Mouse (Mus musculus): ENCODE data around the gene Dexi.
A peak's percentile ranks its signal among the peaks of the same experiment; 100 is the strongest.

Dexi gene

DNA sequence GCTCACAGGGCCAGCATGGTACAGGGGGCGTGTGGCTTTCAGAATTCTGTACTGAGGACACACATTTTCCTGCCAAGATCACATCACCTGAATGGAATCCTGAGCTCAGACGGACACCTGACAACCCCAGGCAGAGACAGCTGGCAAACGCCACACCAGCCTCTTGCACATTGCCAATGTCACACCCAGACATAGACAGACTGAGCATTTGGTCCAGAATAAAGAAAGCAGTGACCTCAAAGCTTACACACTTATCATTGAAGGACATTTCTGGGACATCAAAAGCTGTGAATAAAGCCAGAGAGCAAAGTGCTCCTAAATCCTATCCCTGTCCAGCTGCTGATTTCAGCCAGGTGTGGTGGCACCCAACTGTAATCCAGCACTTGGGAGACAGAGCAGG, 5.9 kb downstream of the Dexi start:
- no peak for DNase-seq

- no peak for DNase-seq
These were observed 6.5 kb downstream of the Dexi start for GRCm38 (mm10) chr16:10536323-10536722.

GRCm38 (mm10) chr16:10534567-10534966, 8.3 kb downstream of the Dexi start:
- peak; percentile 28 to 47 for DNase-seq

- DNase-seq = no peak
These were observed 9.1 kb downstream of the Dexi start for GRCm38 (mm10) chr16:10533781-10534180.

GRCm38 (mm10) chr16:10530179-10530578, 12.7 kb downstream of the Dexi start:
- DNase-seq = no peak

GRCm38 (mm10) chr16:10528382-10528781, 14.5 kb downstream of the Dexi start:
- no peak for DNase-seq

- DNase-seq = no peak
These were observed 15.7 kb downstream of the Dexi start for GRCm38 (mm10) chr16:10527046-10527644.

GRCm38 (mm10) chr16:10525610-10525980, 17.3 kb downstream of the Dexi start:
- no peak for DNase-seq

DNA sequence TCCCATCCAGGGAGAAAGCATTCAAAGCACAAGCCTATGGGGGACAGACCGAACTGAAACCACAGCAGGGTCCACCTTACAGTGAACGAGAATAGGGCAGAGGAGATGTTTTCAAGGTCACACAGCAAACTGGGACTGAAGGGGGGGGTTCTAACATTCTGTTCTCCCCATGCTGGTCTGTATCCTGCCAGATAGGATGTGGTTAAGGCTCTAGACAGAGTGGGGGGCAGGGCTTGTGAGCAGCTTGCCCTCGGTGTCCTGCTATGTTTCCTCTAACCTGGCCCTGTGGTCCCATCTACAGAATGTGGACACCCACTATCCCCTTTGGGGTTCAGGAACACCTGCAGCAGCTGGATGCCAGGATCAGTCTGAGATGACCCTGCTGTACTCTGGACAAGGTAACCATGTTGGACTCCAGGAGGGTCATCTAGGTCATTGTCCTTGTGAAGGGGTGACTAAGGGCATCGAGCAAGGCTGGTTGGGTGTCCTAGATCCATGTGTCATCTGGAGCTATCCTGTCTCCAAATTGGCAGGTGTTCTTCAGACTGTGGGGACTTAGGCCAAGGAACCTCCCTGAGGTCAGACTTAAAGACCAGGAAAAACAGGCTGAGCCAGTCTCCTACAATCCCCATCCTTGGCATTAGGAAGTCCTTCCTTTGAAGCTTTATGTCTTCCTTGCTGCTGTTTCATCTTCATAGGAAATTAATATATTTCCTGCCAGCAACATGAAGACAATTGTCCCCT, 17.8 kb downstream of the Dexi start:
- no peak for DNase-seq

- no peak for DNase-seq
These were observed 19.2 kb downstream of the Dexi start for GRCm38 (mm10) chr16:10523650-10524049.

- DNase-seq = peak; percentile 85 to 87
These were observed 20.0 kb downstream of the Dexi start for GRCm38 (mm10) chr16:10522811-10523210.

DNA sequence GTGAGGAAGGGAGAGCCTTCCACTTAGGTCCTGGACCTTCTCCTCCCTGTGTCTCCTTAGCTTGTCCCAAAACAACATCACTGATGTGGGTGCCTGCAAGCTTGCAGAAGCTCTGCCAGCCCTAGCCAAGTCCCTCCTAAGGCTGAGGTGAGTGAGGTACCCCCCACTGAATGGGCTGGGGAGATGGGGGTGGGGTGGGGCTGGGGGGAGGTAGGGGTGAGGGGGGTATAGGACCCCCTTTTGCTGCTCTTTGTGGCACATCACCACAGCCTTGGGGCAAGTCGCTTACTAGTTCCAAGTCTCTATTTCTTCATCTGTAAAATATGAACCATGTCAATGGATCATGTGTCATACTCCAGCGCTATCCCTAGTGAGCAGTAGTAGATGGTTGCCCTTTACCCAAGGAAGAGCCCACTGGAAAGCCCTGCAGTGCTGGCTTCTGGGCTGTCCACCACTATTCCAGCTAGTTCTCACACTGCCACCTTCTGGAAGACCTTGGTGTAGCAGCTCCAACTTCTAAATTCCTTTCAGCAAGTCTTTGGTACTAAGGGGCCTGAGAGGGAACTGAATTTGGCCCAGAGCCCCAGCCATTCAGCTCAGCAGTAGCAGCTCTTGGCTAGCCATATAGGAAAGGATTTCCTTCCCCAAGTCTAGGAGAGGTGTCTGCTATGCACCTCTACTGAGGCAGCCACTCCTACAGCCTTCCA, 21.8 kb downstream of the Dexi start:
- DNase-seq = peak; percentile 91

DNA sequence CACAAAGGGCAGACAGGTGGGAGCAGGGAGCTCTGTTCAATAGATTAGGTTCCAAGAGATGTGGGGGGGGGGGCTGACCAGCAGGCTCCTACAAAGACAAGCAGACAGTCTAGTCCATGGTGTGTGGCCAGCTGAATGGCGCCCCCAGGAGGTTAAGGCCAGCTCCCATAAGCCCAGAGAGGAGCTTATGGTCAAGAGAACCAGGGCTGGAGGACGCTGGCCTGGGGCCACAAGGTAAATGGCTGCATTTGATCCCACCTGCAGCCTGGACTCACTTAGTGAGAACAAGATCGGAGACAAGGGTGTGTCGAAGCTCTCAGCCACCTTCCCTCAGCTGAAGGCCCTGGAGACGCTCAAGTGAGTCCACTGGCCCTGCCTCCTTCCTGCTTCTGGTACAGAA, 24.8 kb downstream of the Dexi start:
- DNase-seq = peak; percentile 31 to 49

GRCm38 (mm10) chr16:10515953-10516572, 26.8 kb downstream of the Dexi start:
- DNase-seq = no peak

DNA sequence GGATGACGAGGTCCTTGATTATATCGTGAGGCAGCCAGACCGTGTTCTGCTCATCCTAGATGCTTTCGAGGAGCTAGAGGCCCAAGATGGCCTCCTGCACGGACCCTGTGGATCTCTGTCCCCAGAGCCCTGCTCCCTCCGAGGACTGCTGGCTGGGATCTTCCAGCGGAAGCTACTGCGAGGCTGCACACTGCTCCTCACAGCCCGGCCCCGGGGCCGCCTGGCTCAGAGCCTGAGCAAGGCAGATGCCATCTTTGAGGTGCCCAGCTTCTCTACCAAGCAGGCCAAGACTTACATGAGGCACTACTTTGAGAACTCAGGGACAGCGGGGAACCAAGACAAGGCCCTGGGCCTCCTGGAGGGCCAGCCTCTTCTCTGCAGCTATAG, 31.7 kb downstream of the Dexi start:
- no peak for DNase-seq

GRCm38 (mm10) chr16:10510477-10511133, 32.2 kb downstream of the Dexi start:
- peak; percentile 27 to 51 for DNase-seq

DNA sequence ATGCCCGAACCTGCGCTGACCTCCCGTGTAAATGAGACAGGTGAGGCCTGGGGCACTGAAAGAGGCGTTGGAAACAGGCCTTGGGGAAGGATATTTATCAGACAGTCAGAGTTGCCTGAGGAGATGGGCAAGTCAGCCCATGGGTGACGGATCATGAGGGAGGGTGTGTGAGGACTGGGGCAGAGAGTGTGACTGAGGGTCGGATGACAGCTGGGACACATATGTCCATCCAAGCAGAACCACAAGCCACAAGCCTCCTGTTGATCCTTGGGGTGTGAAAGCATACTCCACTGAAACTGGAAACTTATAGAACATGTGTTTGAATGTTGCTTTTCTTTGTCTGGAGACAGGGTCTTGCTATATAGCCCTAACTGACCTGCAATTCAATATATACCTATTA, 34.2 kb downstream of the Dexi start:
- no peak for DNase-seq

- DNase-seq = no peak
These were observed 35.4 kb downstream of the Dexi start for GRCm38 (mm10) chr16:10507445-10507844.

GRCm38 (mm10) chr16:10503058-10503457, 39.8 kb downstream of the Dexi start:
- no peak for DNase-seq

DNA sequence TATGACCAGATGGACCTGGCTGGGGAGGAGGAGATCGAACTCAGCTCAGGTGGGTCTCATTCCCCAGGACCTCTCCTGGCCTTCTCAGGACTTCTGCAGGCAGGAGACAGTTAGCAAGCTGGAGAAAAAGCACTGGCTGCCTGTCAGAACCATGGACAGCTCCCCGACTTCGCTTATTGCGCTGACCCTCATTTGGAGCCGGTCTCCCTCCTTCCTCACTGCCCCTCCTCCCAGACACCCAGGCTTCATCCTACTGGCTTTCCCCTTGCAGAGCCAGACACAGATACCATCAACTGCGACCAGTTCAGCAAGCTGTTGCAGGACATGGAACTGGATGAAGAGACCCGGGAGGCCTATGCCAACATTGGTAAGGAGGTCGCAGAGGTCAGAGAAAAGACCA, 41.0 kb downstream of the Dexi start:
- DNase-seq = peak; percentile 89 to 90

GRCm38 (mm10) chr16:10499122-10499521, 43.7 kb downstream of the Dexi start:
- no peak for DNase-seq

GRCm38 (mm10) chr16:10498096-10498602, 44.7 kb downstream of the Dexi start:
- peak; percentile 31 to 39 for DNase-seq

GRCm38 (mm10) chr16:10495824-10496298, 47.0 kb downstream of the Dexi start:
- DNase-seq = peak; percentile 28 to 55
